Mouse (Mus musculus) colon, adult 2 months (tissue): ENCODE results near the gene Rnf103. TPM values are rescaled to one million over a fixed set of nuclear protein-coding genes. Genes with fewer than 3 reads are reported as not detected.

Source experiments
- polyA plus RNA-seq: library from polyadenylated mRNA; depleted of rRNA; stranded (reverse); fragments of >200 nt; gene quantifications from 2 replicates; pipeline ENCODE4 v1.2.3, GENCODE M21; 2012; rRNA removed

Gene Rnf103
- 52.7 and 65.1 TPM in 2 replicates for polyA plus RNA-seq

DNA sequence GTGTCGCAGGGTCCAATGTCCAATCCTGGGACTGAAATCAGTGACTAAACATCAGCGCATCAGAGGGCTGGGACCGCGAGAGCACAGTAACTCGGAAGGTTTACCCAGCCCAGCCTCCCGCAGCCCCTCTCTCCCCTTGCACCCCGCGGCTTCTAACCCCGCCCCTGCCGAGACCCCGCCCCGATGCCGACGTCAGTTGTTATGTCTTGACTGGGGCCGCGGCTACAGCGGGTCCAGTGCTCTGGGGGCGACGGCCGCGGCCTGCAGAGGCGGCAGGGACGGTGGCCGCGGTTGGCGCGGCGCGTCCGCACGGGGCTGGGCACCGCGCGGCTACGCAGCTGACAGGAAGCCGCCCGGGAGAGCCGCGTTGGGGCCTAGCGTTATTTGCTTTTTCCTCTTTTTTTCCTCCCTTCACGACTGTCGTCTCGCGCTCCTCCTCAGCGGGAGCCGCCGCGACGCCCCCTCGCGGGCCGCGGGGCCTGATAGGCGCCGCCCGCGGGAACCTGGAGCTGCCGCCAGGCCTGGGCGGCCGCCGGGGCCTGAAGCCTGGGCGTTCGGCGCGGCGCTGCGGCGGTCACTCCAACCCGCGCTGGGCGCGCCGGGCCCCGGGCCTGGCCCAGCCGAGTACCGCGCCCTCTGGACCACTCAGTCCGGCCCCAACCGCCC, at the start of gene Rnf103:
Rnf103 (plus strand) TSS at position 220 of the 666 bp plus-strand sequence.

DNA sequence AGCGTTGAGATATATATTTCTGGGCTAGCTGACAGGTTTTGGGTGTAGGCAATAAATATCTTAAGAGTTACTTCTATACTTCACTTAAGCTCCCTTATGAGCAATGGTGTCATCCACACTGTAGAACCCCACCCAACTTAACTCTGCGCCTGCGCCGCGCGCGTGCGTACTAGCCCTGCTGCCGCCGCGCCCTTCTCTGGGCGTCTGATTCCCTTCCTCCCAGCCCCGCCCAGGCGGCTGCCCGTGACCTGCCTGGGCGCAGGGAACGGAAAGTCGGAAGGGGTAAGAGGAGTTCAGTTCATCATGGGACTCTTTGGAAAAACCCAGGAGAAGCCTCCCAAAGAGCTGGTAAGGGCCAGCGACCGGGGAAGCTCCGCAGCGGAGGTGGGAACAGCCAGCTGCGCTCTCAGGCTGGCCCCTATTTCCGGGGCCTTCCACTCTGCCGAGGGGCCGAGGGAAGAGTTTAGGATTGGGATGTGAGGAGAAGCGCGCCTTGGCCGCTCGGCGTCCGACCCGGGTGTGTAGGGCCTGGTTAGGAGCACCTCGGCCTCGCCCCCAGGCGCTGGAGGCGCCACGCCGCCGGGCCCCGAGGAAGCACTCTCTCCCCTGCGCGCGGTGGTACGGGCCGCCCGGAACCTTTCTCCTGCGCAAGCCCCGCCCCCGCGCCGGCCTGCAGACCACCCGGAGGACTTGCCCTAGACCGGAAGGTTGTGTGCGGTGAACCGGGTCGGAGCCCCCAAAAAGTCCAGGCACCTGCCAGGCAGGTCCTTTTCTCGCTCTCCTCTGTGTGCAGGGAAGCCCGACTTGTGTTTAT, 50.2 kb downstream of the Rnf103 start, which contains the start of gene Chmp3:
Chmp3 (plus strand) TSS at position 112 of the 814 bp plus-strand sequence.

Other genes with a start within 250 kb of the Rnf103 start
- gene Krcc1, start 222.2 kb upstream of the Rnf103 start, polyA plus RNA-seq, result 7.0 and 8.8 TPM in 2 replicates
- gene Smyd1, start 171.7 kb upstream of the Rnf103 start, polyA plus RNA-seq, result 0.10 and 0.15 TPM in 2 replicates
- 0.23 and 0.45 TPM in 2 replicates for gene Cd8b1, start 171.1 kb upstream of the Rnf103 start, polyA plus RNA-seq
- 0.50 and 0.56 TPM in 2 replicates for gene Cd8a, start 120.5 kb upstream of the Rnf103 start, polyA plus RNA-seq
- gene Rmnd5a, start 53.3 kb upstream of the Rnf103 start, polyA plus RNA-seq, result 18.9 and 20.0 TPM in 2 replicates
- gene Chmp3, start 49.9 kb downstream of the Rnf103 start, polyA plus RNA-seq, result 27.1 and 34.5 TPM in 2 replicates
- gene Kdm3a, start 139.1 kb downstream of the Rnf103 start, polyA plus RNA-seq, result 6.2 and 8.7 TPM in 2 replicates
- 1.8 and 2.0 TPM in 2 replicates for gene Reep1, start 213.7 kb downstream of the Rnf103 start, polyA plus RNA-seq